Mouse (Mus musculus) bone marrow macrophage, adult 2 months (primary cell): ENCODE measurements at regions not wholly inside any gene's neighbourhood (a gene's known extent, or its start where the extent isn't known, plus 50 kb on each side); places are given as distances from the start of the nearest gene placed in this dataset.

Experiments
- CTCF ChIP-seq: IDR thresholded peaks from 2 replicates; pipeline ENCODE4 v1.5.1; 2012; ENCODE audit warnings: low read depth, mild to moderate bottlenecking, low read length, moderate library complexity
- POLR2A ChIP-seq: IDR thresholded peaks from 2 replicates; pipeline ENCODE4 v1.6.1; 2012; ENCODE audit warnings: mild to moderate bottlenecking, low read depth, low read length, borderline replicate concordance

DNA sequence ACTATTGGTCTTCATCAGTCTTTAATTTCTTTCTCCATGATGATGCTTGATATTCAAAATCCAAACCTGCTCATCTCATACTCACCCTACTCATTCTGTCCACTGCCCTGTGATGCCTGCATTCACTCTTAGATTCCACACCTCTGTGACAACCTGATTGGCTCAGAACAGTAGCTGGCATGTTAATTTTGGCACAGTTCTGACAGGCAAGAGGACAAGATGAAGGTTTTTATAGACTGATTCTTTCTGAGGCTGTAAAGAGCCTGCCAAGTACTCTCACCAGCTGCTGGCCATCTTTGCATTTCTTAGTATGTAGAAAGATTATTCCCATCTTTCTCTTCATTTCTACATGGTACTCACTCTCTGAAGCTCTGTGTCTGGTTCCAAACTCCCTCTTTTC lies 343.1 kb downstream of the Sox11 start:
- TF ChIP-seq CTCF = no peak
- TF ChIP-seq POLR2A = no peak
